Mouse (Mus musculus) liver, postnatal 0 days (tissue): ENCODE measurements around the gene Hist1h3a.

Experiments
- CTCF ChIP-seq: sonication (generic); IDR thresholded peaks from 2 replicates; pipeline ENCODE4 v1.5.1; 2016; ENCODE audit warnings: antibody characterized with exemption, low read depth
- EP300 ChIP-seq: IDR thresholded peaks from 2 replicates; pipeline ENCODE4 v1.6.1; 2016; ENCODE audit warnings: antibody characterized with exemption, low read depth, mild to moderate bottlenecking

DNA sequence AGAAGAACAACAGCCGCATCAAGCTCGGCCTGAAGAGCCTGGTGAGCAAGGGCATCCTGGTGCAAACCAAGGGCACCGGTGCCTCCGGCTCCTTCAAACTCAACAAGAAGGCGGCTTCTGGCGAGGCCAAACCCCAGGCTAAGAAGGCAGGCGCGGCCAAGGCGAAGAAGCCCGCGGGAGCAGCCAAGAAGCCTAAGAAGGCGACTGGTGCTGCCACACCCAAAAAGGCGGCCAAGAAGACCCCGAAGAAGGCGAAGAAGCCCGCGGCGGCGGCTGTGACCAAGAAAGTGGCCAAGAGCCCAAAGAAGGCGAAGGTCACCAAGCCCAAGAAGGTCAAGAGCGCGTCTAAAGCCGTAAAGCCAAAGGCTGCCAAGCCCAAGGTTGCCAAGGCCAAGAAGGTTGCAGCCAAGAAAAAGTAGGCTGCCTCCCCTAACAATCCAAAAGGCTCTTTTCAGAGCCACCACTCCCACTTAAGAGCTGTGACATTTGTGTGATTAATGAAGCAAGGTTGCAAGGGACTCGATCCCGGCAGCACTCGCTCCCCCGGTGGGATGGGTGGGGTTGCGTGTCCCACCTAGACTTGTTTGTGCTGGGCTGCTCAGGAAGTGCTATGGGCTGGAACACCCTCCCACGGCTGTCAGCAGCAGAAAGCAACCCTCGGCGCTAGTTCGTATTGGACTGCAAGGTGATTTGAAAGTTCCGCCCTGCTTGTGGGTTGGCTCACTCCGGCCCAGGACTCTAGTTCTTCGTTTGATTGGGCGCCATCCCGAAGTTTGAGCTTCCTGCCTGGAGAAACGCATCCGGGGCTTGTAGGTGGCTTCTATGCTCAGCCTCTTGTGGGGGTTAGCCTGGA, 22.9 kb downstream of the Hist1h3a start:
- no peak for TF ChIP-seq CTCF
- TF ChIP-seq EP300 = peak; percentile 48
